Mouse (Mus musculus) neutrophil, adult 5-6 weeks (primary cell): ENCODE results near the gene Map3k3. TPM values are rescaled to one million over a fixed set of nuclear protein-coding genes. Genes with fewer than 3 reads are reported as not detected.
"Not testable (repeated sequence)": the region's sequence is repeated elsewhere in the genome, so short reads cannot be mapped to it uniquely, and the experiment has no call there.

ENCODE experiments used
- ATAC-seq: fragments of 151-379, 151-347 bp; 2 replicates; pipeline ENCODE4 v1.8.0; 2017; ENCODE audit warnings: mild to moderate bottlenecking, moderate TSS enrichment; ENCODE audit not compliant: insufficient number of reproducible peaks, poor library complexity, low FRiP score, severe bottlenecking; ENCODE audit errors: extremely low read depth
- total RNA-seq: library from RNA; stranded (forward); fragments of 200-1000 nt; gene quantifications from 2 replicates; pipeline ENCODE4 v1.2.3, GENCODE M21; 2017

The Map3k3 gene
- total RNA-seq, 1 experiment from 2014 or later = 224 TPM

DNA sequence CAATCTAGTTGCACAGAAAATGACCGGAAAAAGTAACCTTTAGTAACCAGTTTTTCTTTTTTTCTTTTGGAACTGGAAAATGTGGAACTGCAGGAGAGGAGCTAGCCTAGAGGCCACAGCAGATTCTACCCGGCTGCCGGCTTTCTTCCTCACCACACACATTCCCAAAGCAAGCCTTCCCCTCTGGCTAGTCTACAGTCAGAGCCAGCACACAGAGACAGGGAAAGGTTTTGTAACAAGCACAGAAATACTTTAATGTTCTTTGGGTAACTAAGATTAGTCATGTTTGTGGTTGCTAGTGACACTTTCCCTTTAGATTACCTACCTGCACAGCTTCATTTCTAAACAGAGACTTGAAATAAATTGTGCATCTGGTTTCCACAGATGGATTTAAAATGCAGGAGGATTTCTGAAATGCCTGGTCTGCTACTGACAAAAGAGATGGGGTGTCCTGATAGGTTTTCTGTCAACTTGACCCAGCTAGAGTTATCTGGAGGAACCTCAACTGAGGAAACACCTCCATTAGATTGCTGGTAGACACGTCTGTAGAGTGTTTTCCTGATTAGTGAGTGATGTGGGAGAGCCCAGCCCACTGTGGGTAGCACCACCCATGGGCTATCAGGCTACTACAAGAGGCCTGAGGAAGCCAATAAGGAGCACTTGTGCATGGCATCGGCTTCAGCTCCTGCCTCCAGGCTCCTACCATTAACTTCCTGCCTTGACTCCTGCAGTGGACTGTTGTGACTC lies 93.8 kb downstream of the Map3k3 start:
- ATAC-seq = no peak

DNA sequence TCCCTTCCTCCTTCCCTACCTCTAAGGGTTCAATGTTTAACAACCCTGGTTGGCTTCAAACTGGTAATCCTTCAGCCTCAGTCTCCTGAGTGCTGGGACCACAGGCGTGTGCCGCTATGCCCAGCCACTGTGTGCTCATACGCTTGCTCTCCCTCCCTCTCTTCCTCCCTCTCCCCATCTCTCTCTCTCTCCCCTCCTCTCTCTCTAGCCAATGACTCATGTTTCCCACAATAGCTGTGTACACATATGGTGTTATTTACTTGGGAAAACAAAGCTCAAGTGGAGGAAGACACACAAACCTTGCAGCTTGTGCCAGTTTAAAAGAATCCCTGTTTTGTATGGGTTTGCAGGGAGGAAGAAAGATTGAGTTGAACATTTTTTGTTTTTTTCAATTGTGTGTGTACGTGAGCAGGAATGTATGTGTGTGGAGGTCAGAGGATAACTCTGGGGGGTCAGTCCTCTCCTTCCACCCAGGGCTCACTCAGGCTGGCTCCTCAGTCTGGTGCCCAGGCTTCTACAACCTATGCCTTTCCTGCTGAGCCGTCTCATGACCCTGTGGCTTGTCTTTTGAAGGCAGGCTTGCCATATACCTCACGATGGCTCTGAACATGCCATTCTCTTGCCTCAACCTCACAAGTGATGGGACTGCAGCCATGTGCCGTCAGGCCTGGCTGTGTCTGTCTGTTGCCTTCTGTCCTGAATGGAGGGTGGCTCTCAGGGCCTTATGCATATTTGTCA lies 95.5 kb downstream of the Map3k3 start:
- 0 out of 2 replicates have a peak, but pooled peaks have one; percentile 19 for ATAC-seq

DNA sequence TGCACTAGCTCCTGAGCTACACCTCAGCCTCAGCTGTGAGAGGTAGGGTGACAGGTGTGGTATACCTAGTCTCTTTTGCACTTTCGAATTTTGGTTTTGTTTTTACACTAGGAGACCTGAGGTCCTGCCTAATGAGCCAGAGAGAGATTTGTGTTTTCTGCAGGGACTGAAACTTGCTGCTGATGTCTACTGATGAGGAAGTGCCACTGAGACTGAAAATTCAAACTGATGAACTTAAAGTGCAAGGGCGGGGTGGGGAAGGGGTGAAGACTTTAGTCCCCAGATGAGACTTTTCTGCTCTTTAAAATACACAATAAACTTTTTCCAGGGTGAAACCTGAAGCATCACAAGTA lies 96.0 kb downstream of the Map3k3 start:
- 0 out of 2 replicates have a peak, but pooled peaks have one; percentile 23 for ATAC-seq

DNA sequence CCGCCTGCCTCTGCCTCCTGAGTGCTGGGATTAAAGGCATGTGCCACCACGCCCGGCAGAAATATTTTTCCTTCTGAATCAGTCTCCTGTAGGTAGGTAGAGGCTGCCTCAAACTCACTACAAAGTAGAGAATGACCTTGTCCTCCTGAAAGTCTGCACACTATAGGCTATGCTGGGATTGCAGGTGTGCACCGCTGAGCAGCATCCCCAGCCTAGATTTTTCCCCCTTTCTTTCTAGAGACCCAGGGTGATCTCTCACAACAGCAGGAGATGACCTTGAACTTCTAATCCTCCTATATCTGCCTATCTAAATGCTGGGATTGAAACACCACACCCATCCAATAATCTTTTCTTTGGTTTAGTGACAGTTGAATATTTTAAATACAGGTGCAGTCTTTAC lies 102.9 kb downstream of the Map3k3 start:
- no peak for ATAC-seq

DNA sequence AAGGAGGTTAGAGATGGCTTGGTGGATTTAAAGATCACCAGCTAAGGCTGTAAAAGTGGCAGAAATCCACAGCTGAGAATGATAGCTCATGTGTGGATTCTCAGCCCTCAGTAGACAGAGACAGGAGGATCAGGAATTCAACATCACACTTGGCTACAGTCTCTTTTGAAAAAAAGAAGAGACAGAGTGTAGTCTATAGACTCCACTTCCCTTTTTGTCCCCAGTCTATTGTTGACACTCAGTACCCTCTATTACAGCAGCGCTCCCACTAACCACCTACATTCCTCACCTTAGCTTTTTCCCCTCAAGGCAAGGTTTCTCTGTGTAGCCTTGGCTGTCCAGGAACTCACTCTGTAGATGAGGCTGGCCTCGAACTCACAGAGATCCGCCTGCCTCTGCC lies 107.3 kb downstream of the Map3k3 start:
- ATAC-seq = no peak

DNA sequence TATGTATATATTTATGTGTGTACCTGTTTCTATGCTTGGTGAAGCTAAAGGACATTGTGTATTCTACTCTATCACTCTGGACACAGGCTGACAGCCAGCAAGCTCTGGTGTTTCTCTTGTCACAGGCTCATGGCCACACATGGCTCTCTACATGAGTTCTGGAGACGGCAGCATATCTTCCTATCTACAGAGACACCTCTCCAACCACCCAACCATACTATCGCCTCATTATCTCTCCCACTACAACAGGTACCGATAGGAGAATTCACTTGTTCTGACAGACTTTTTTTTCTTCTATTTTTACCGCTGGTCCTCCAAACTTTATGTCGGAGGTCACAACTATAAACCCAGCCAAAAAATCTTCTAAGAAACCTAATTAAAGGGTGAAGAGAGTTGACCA lies 107.8 kb downstream of the Map3k3 start:
- no peak for ATAC-seq

DNA sequence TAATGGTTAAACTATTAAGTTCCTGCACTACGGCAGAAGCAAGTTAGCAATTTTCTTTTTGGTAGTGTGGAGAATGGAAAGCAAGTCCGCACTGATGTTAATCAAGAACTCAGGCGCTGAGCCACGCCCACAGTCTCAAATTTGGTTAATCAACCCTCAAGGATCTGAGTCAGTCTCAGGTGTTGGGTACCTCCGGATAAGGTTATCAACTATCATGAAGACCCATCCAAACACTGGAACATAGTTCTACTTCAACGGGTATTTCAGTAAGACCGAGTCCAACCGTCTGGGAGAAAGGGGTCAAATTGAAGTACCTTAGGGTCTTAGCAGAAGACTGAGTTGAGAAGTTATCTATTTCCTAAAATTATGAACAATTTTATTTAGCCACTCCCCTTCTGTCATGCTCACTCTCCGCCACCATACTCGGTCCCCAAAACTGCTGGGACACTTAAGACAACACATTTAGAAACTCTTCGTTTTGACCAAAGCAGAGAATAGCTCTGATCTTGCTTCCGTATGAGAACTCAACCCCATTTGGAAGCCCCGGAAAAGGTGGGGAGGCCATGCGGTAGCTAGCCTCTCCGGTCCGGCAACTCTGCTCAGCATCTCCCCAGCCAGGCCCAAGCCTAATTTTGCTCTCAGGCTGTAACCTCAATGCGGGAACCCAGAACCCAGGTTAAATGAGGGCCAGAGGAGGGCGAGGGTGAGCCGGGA lies 108.4 kb downstream of the Map3k3 start:
- peak; percentile 2; the same call in 1 of the 2 replicates for ATAC-seq

DNA sequence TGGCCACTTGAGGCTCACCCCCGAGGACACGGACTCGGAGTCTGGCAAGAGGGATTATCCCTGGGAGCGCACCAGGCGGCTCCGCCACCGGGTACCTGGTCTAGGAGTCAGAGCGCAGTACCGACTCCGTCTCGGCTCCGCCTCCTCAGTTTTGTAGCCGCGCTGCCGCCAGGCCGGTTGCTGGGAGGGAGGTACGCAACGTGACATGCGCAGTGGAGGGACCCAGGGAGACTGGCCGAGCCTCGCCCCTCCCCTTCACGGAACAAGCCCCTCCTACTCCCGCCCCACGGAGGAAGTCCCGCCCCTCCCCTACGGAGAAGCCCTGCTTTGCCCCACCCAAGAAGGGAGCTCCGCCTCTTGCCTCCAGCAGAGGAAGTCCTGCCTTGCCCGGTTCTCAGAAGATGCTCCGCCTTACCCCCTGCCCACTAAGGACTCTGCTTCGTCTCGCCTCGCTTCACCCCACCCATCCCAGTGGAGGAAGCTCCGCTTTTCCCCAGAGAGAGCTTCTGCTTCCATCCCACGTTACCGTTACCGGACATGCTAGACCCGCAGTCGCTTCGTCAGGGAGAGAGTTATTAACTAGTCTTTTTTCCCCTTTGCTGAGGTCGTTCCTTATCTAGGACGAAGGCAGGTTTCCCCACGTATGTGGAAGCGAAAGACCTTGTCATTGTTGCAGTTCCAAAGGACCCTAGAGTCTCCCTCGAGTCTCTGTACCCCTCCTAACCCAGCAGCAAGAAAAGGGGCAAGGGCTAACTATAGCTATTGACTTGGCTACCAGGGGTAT lies 109.2 kb downstream of the Map3k3 start:
- peak; percentile 94 for ATAC-seq

DNA sequence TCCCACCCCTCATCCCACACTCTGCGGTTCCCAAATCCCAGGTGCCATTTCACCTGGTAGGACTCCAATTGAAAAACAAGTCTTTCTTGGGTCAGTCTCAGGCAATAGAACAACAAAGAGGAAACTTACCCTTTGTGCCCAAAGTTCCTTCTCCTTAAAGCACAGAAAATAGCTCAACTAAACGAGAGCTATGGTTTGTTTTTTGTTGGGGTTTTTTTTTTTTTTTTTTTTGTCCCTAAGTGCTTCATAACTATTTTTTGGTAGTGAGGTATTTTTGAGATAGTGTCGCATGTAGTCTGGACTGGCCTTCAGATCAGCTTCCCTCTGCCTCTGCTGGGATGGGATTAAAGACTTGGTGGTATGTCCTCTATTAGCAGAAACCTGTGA lies 109.7 kb downstream of the Map3k3 start:
- no peak for ATAC-seq

DNA sequence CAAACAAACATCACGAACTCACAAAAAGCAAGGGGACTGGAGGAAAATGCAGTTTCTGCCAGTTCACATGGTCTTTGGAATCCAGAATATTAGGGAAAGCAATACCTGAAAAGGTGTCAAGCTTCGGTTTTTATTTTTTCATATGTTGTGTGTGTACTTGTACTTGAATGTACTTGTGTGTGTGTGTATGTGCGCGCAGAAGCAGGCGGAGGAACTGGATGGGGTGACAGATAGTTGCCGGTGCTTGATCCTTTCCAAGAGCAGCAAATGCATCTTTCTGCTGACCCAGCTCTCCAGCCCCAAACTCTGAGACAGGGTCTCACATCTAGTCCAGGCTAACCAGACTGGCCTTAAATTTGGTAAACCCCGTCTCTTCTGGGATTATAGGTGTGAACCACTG lies 110.5 kb downstream of the Map3k3 start:
- no peak for ATAC-seq

DNA sequence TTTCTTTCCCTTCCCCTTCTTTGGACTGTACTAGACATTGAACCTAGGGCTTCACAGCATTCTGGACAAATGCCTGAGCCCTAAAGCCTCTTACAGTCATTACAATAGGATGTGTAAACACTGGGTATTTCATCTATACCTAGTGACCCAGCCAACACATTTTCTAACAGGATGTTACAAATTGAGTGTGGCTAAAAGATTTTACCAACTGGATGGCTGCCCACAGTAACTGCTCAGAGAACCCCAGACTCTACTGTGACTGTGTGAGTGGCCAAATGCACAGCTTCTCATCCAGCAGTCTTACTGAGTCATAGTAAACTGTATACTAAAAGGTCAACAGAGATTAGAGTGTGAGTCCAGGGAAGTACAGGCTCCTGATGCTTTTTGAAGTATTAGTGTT lies 110.9 kb downstream of the Map3k3 start:
- ATAC-seq = no peak

DNA sequence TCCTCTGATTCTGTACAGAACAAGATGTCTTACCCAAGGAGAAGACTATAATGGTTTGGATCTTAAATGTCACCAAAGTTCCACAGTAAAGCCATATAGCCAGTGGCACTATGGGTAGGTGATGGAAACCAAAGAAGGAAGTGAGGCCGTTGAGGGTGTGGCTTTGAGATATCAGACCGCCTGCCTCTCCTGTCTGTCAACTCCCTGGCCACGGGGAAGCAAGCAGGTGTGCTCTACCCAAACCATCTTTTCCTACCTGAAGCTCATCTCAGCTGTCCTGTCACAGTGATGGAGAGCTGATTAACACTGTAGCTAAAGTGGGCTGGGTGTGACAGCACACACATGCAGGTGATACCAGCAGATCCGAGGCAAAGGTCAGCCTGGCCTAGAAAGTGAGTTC lies 113.9 kb downstream of the Map3k3 start:
- no peak for ATAC-seq

DNA sequence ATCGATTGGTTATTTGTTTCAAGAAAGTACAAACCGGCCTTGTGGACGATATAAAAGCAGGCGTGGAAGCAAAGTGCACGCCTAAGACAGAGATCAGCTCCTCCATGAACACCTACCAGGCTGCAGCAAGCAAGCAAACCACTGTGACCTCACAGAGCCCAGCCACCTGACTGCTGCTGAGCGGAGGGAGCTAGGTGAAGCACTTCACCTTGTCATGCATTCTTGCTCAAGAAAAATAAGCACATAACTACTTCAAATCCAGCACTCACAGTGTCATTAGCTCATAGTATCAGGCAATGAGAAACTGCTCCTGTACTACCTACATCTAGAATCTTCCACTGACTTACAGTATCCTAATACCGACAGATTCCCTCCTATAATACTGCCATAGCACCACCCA lies 115.6 kb downstream of the Map3k3 start:
- not testable (repeated sequence) for ATAC-seq

DNA sequence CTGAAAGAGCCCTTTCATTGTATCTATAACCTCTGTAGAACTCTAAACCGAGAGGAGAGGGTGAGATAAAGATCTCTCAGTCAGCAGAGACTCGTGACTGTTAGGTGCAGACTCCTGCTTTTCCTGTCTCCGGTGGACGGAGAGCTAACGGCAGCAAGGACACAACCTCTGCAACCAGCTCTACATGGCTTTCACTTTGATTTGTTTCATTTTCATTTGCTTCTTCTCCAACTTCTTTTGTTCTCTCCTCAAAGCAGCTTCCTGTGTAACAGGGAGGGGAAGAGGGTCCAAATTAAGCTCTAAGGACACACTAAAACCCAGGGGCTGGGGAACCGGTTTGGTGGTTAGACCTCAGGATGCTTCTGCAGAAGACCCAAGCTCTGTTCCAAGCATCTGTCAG lies 116.3 kb downstream of the Map3k3 start:
- ATAC-seq = no peak

DNA sequence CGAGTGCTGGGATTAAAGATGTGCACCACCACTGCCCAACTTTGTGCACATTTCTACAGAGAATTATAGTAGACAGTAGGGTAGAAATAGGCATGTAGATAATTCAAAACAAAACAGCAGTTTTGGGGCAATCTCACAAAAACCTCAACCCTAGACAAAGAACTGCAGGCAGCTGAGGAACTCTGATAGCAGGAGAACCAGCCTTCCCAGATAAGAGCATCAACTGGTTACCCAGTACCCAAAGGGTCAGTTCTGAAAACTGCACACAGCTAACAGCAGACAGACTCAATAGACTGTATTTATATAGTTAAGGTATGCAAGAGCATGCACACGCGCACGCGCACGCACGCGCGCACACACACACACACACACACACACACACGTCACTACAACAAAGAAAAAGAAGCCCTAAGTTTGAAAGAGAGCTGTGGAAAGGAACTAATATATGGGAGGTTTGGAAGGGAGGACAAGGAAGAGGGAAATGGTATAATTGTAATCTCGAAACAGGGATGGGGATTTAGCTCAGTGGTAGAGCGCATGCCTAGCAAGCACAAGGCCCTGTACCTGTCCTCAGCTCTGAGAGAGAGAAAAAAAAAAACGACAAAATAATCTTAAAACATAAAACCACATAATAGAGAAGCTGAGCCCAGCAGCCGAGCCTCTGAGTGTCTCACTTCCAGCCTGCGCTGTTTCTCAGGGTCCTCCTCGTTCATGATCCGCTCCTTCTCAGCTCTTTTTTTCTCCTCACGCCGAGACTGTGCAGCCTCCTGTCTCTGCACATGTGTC lies 117.1 kb downstream of the Map3k3 start:
- ATAC-seq = no peak

DNA sequence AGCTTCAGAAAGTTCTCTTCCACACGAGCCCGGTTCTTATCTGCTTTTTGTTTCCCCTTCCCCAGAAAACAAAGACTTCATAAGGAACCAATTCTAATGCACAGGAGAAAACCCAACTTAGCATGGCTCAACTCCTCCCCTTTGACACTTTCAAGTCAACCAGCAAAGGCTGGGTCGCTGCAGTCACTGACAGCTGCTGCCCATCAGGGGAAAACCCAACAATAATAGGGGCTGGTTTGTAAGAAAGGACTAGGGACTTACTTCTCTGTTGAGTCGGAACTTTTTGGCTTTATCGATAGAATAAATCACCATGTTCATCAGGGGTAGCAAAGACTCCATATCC lies 117.7 kb downstream of the Map3k3 start, which contains the start of gene Strada:
Gene Strada, minus strand, starts transcription at position 46 of the 343 bp plus-strand sequence.
- peak; percentile 59 for ATAC-seq
